Mouse (Mus musculus): Measurements from ENCODE around the gene Acsm3.

Gene Acsm3

DNA sequence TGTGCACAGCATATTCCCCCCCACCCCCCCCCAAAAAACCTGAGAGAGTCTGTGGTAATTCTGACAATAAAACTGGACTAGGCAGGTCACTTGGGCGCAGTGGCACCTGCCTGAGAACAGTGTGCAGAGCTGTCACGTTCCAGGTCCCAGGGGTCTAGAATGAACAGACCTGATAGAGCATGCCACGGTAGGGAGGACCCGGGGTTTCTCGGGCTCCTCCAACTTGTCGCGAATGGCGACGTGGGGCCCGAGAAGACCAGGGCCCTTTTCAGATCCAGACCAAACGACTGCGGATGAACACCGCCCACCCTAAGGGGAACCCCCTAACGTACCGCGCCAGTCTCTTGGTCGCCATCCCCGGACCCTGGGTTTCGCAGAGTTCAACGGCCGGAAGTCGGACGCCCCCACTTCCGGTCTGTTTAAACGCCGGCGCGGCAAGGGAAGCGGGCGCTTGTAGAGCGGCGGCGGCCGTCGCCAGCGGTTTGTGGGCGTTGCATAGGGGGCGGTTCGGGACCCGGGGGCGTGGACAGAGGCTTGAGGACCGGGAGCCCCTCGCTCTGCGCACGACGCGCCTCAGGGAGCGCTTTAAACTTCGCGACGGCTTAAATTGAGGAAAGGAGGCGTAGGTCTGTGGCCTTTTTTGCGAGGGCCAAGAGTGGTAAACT is 33.0 kb downstream of the Acsm3 start, which contains the start of the genes Rexo5 and Eri2:
Gene Rexo5 (plus strand): TSS at position 421 of the 665 bp plus-strand sequence.
Gene Eri2 (minus strand): TSS at position 473 of the 665 bp plus-strand sequence.
- in situ Hi-C loops (cut with MboI; ENCODE audit: low pct_unique_long_range_greater_than_20kb in 1 of 2, low sequenced_read_pairs in 2 of 2, unreplicated experiment in 1 of 2): no loop called here

DNA sequence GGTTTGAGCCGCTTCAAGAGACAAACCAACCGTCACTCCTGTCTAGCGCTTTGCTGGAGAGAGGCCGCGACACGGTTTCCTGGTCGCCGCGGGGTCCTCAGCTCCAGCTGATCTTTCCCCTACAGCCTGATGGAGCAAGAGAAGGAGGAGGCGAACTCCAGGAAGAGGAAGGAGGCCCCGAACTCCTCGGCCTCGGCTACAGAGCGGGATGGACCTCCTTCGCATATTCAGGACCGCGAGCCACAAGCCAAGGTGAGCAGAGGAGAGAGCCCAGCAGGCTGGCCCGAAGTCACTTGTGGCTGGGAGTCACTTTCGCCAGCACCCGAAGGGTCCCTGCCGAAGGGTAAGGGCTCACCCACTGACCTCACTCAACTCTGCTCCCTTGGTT is 33.5 kb downstream of the Acsm3 start:
- in situ Hi-C loops (cut with MboI; ENCODE audit: low pct_unique_long_range_greater_than_20kb in 1 of 2, low sequenced_read_pairs in 2 of 2, unreplicated experiment in 1 of 2): no loop called here

DNA sequence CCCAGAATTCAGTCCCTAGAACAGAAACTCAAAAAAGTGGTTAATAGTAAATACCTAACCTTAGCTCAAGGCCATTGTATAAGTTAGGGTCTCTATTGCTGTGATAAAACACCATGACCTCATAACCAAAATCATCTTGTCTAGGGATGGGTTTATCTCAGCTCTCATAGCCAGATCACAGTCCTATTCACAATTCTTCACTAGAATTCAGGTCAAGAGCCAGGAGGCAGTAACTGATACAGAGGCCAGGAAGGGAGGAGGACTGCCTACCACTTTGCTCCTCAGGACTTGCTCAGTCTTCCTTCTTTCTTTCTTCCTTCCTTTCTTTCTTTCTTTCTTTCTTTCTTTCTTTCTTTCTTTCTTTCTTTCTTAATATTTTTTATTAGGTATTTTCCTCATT is 34.6 kb downstream of the Acsm3 start:
- in situ Hi-C loops (cut with MboI; ENCODE audit: low pct_unique_long_range_greater_than_20kb in 1 of 2, low sequenced_read_pairs in 2 of 2, unreplicated experiment in 1 of 2): no loop called here

DNA sequence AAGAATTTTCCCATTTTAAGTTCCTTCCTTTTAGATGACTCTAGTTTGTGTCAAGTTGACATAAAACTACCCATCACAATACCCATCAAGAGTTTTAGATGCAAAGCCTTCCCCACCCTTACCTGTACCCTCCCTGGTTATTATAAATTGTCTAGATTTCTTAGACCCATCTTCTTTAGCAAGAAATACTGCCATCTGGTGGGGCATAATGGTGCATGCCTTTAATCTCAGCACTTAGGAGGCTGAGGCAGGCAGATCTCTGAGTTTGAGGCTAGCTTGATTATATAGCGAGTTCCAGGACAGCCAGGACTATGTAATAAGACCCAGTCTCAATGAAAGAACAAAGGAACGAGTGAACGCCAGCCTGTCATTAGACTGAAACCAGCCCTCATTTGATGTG is 39.8 kb downstream of the Acsm3 start:
- in situ Hi-C loops (cut with MboI; ENCODE audit: low pct_unique_long_range_greater_than_20kb in 1 of 2, low sequenced_read_pairs in 2 of 2, unreplicated experiment in 1 of 2): no loop called here

DNA sequence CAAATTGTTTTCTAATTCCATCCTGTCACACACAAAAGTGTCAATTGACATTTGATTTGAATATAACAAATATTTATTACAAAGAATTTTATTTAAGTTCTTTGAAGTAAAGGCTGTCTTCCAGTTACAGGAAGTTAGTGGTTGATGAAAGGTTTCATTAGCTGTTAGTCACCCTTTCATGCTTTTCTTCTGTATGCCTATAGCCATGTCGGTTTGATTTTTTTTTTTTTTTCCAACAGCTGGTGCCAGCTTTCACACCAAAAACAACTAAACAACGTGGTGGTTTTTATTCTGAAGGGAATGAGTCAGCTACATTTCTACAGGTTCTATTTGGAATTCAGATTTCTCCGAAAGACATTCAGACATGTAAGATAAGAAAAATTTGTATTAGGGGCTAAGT is 40.3 kb downstream of the Acsm3 start:
- in situ Hi-C loops (cut with MboI; ENCODE audit: low pct_unique_long_range_greater_than_20kb in 1 of 2, low sequenced_read_pairs in 2 of 2, unreplicated experiment in 1 of 2): no loop called here

DNA sequence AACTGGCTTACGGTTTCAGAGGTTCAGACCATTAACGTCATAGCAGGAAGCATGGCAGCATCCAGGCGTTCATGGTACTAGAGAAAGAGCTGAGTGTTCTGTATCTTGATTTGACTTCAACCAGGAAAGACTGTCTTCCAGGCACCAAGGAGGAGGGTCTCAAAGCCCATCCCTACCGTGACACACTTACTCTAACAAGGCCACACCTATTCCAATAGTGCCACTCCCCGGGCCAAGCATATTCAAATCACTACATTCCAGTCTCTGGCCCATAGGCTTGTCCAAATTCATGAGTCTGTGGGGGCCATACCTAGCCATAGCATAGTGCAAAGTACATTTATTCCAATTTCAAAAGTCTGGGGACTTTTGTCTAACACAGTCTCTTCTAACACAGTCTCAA is 46.7 kb downstream of the Acsm3 start:
- in situ Hi-C loops (cut with MboI; ENCODE audit: low pct_unique_long_range_greater_than_20kb in 1 of 2, low sequenced_read_pairs in 2 of 2, unreplicated experiment in 1 of 2): no loop called here

DNA sequence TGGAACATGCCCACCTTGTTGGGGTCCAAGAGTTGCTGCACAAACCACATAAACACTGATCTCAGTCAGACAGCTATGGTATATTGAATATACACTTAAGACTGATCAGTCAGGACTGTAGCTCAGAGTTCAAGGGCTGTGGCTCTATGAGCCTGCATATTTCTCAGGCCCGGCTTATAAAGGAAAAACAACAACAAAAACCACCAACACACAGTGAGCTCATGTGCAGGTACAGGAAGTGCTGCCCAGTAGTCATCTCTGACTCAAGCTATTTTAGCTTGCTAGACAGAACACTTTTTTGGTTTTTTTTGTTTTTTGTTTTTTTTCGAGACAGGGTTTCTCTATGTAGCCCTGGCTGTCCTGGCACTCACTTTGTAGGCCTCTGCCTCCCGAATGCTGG is 48.0 kb downstream of the Acsm3 start:
- in situ Hi-C loops (cut with MboI; ENCODE audit: low pct_unique_long_range_greater_than_20kb in 1 of 2, low sequenced_read_pairs in 2 of 2, unreplicated experiment in 1 of 2): no loop called here

DNA sequence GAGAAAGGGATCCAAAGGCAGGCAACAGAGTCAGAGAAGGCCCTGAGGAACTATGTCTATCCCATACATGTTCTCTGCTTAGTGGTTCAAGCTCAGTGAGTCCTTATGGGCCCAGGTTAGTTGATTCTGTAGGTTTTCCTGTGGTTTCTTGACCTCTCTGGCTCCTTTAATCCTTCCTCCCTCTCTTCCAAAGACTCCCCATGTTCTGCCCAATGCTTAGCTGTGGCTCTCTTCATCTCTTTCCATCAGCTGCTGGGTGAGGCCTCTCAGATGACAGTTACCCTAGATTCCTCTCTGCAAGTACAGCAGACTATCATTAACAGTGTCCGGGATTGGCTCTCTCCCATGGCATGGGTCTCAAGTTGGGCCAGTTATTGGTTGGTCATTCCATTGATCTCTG is 74.6 kb downstream of the Acsm3 start:
- in situ Hi-C loops (cut with MboI; ENCODE audit: low pct_unique_long_range_greater_than_20kb in 1 of 2, low sequenced_read_pairs in 2 of 2, unreplicated experiment in 1 of 2): loop anchor here (25.0 kb wide), 1 partner anchor 377 kb away; the partner anchor contains the start of genes Abca14 (in 2 of the 2) and Crym (in 2 of the 2)

DNA sequence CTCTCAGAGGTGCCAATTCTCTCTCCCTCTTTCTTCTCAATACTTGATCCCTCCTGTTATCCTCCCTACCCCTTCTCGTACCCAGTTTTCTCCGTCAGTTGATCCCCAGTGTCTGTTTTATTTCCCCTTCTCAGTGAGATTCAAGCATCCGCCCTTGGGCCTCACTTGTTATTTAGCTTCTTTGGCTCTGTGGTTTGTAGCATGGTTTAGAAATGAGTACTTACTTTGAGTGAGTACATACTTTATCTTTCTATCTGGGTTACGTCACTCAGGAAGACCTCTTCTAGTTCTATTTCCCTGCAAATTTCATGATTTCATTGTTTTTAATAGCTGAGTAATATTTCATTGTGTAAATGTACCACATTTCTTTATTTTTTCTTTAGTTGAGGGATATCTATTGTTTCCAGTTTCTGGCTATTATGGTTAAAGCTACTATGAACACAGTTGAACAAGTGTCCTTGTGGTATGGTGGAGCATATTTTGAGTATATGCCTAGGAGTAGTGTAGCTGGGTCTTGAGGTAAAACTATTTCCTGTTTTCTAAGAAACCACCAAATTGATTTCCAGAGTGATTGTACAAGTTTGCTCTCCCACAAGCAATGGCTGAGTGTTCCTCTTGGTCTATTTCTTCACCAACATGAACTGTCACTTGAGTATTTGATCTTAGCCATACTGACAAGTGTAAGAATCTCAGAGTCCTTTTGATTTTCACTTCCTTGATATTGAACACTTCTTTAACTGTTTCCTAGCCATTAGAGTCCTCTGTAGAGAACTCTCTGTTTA is 75.5 kb downstream of the Acsm3 start:
- in situ Hi-C loops (cut with MboI; ENCODE audit: low pct_unique_long_range_greater_than_20kb in 1 of 2, low sequenced_read_pairs in 2 of 2, unreplicated experiment in 1 of 2): loop anchor here (25.0 kb wide), 1 partner anchor 376 kb away; the partner anchor contains the start of genes Abca14 (in 2 of the 2) and Crym (in 2 of the 2)

Measured in mouse embryonic stem cell (cell line).